Mouse (Mus musculus): ENCODE results near the gene Tenm3.

DNA sequence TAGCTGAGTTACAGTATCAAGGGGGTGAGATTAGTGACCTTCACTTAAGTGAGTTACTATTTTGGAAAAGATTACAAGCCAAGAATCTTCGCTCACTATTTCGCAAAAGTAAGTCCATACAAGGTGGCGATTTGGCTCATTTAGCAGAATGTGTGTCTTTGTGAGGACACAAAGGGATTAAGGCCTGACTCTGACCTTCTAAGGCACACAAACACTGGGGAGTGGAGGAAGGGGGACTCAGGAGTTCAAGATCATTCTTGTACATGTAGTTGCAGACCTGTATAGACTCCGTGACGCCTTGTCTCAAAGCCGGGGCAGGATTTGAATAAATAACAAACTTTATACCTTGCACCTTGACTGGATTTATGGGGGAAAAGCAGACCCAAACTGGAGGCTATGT lies 115.7 kb downstream of the Tenm3 start:
- TF ChIP-seq CTCF (IDR thresholded peaks at IDR 0.05; ENCODE audit: borderline replicate concordance, control insufficient read depth, extremely low read depth, insufficient read depth, low read length, poor library complexity), result no peak
- TF ChIP-seq POLR2A (IDR thresholded peaks at IDR 0.05; ENCODE audit: control insufficient read depth, extremely low read depth, insufficient read depth, low read length, poor library complexity), result no peak

Data from thymus, adult 2 months (tissue).